Mouse (Mus musculus): ENCODE data around the gene Rbfox3. TPM values are rescaled to one million over a fixed set of nuclear protein-coding genes. Genes with fewer than 3 reads are reported as not detected.

Rbfox3 gene
- polyA plus RNA-seq, 1 experiment: 0.51 TPM

DNA sequence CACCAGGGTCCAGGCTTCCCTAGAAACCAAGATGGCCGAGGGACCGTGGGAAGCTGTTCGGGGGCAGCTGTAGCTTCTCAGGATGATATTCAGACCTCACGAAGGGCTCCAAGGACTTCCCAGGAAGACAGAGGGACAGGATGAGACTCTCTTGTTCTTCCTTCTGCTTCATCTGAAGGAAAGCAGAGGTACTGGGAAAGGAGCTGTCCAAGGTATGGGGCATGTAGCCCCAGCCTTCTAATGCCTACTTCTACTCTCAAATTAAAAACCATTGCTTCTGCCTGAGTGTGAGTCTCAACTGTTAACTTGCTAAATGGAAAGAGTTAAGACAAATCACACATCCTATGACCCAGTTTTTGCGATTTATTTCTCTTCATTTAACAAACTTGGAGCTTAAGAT is 355.8 kb downstream of the Rbfox3 start:
- no peak overlapping the region for H3K27ac ChIP-seq (ENCODE audit: insufficient read depth, low read length)
- no peak for DNase-seq (ENCODE audit: low read depth in 1 of 2, low spot score in 2 of 2)
- H3K4me1 ChIP-seq (ENCODE audit: control insufficient read depth, insufficient read depth, insufficient read length): peaks cover 3% of the 10 kb centered on the region; the same call in 1 of the 2 replicates
- WGBS: 73% methylated on average over 5 of the region's 5 CpGs
- TF ChIP-seq CTCF (IDR thresholded peaks at IDR 0.05; ENCODE audit: extremely low read depth, insufficient read depth, insufficient read length, insufficient replicate concordance): no peak
- H3K27me3 ChIP-seq (ENCODE audit: control insufficient read depth, insufficient read depth, low read length): no peaks in the 10 kb centered on the region
- H3K4me3 ChIP-seq (ENCODE audit: extremely low read depth, insufficient read depth, insufficient read length): no peak overlapping the region
- H3K36me3 ChIP-seq (ENCODE audit: control insufficient read depth, insufficient read depth, low read length): no peaks in the 10 kb centered on the region

- peaks cover 3% of the 10 kb centered on the region; the same call in 1 of the 2 replicates for H3K4me1 ChIP-seq (ENCODE audit: control insufficient read depth, insufficient read depth, insufficient read length)
- DNase-seq (ENCODE audit: low read depth in 1 of 2, low spot score in 2 of 2): no peak
- no peaks in the 10 kb centered on the region for H3K36me3 ChIP-seq (ENCODE audit: control insufficient read depth, insufficient read depth, low read length)
- H3K27ac ChIP-seq (ENCODE audit: insufficient read depth, low read length): no peak overlapping the region
- WGBS: 10% methylated on average over 4 of the region's 4 CpGs
- TF ChIP-seq POLR2A (IDR thresholded peaks at IDR 0.05; ENCODE audit: low read depth, low read length) (no peak), CTCF (IDR thresholded peaks at IDR 0.05; ENCODE audit: extremely low read depth, insufficient read depth, insufficient read length, insufficient replicate concordance) (no peak)
- H3K4me3 ChIP-seq (ENCODE audit: extremely low read depth, insufficient read depth, insufficient read length): no peak overlapping the region
- no peaks in the 10 kb centered on the region for H3K27me3 ChIP-seq (ENCODE audit: control insufficient read depth, insufficient read depth, low read length)
These were observed 356.9 kb downstream of the Rbfox3 start for GRCm38 (mm10) chr11:118554542-118554941.

DNA sequence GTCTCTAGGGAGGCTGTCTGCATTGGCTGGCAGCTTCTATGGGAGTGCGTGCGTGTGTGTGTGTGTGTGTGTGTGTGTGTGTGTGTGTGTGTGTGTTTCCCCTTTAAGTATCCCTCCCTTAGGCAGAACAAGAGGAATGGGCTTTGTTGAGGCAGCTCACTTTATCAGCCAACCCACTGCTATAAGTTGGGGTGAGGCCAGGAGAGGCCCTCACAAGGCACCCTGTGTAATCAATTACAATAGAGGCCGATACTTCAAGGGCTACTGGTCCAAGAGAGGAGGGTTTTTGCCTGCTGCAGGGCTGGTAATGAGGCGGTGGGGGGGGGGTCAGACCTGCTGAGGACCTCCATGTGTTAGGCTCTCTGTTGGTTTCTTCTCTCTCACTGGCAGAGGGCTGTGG is 357.5 kb downstream of the Rbfox3 start:
- Histone ChIP-seq H3K4me3 (ENCODE audit: extremely low read depth, insufficient read depth, insufficient read length) (no peak overlapping the region), H3K4me1 (ENCODE audit: control insufficient read depth, insufficient read depth, insufficient read length) (peaks cover 3% of the 10 kb centered on the region; the same call in 1 of the 2 replicates), H3K27ac (ENCODE audit: insufficient read depth, low read length) (no peak overlapping the region), H3K36me3 (ENCODE audit: control insufficient read depth, insufficient read depth, low read length) (no peaks in the 10 kb centered on the region), H3K27me3 (ENCODE audit: control insufficient read depth, insufficient read depth, low read length) (no peaks in the 10 kb centered on the region)
- DNase-seq (ENCODE audit: low read depth in 1 of 2, low spot score in 2 of 2): no peak
- 66% methylated on average over 4 of the region's 4 CpGs for WGBS
- no peak for TF ChIP-seq CTCF (IDR thresholded peaks at IDR 0.05; ENCODE audit: extremely low read depth, insufficient read depth, insufficient read length, insufficient replicate concordance)
- TF ChIP-seq POLR2A (IDR thresholded peaks at IDR 0.05; ENCODE audit: low read depth, low read length): no peak

DNA sequence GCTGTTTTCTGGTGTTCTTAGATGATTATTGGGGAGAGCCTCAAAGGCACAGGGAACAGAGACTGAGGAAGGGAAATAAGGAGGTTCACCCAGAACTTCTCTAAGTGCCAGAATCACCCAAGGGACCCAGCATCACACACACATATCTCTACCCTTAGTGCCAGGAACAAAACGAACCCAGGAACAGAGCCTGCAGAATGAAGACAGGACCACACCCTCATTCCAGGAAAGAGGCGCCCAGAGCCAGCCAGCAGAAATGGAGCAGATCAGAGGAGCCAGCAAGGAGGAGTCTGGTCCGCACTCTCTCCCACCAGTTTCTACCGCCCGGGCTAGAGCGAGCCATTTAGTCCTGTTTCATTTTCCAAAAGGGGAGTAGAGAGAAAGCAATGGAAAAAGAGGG is 358.4 kb downstream of the Rbfox3 start:
- peaks cover 3% of the 10 kb centered on the region; the same call in 1 of the 2 replicates for H3K4me1 ChIP-seq (ENCODE audit: control insufficient read depth, insufficient read depth, insufficient read length)
- WGBS: 66% methylated on average over 6 of the region's 6 CpGs
- no peak for DNase-seq (ENCODE audit: low read depth in 1 of 2, low spot score in 2 of 2)
- no peak overlapping the region for H3K27ac ChIP-seq (ENCODE audit: insufficient read depth, low read length)
- no peaks in the 10 kb centered on the region for H3K36me3 ChIP-seq (ENCODE audit: control insufficient read depth, insufficient read depth, low read length)
- H3K27me3 ChIP-seq (ENCODE audit: control insufficient read depth, insufficient read depth, low read length): no peaks in the 10 kb centered on the region
- H3K4me3 ChIP-seq (ENCODE audit: extremely low read depth, insufficient read depth, insufficient read length): no peak overlapping the region
- TF ChIP-seq CTCF (IDR thresholded peaks at IDR 0.05; ENCODE audit: extremely low read depth, insufficient read depth, insufficient read length, insufficient replicate concordance): no peak
- TF ChIP-seq POLR2A (IDR thresholded peaks at IDR 0.05; ENCODE audit: low read depth, low read length): no peak

- Histone ChIP-seq H3K4me3 (ENCODE audit: extremely low read depth, insufficient read depth, insufficient read length) (no peak overlapping the region), H3K27me3 (ENCODE audit: control insufficient read depth, insufficient read depth, low read length) (no peaks in the 10 kb centered on the region), H3K36me3 (ENCODE audit: control insufficient read depth, insufficient read depth, low read length) (no peaks in the 10 kb centered on the region), H3K27ac (ENCODE audit: insufficient read depth, low read length) (no peak overlapping the region), H3K4me1 (ENCODE audit: control insufficient read depth, insufficient read depth, insufficient read length) (peaks cover 3% of the 10 kb centered on the region; the same call in 1 of the 2 replicates)
- WGBS: 73% methylated on average over 4 of the region's 4 CpGs
- no peak for DNase-seq (ENCODE audit: low read depth in 1 of 2, low spot score in 2 of 2)
- TF ChIP-seq CTCF (IDR thresholded peaks at IDR 0.05; ENCODE audit: extremely low read depth, insufficient read depth, insufficient read length, insufficient replicate concordance) (no peak), POLR2A (IDR thresholded peaks at IDR 0.05; ENCODE audit: low read depth, low read length) (no peak)
These were observed 358.9 kb downstream of the Rbfox3 start for GRCm38 (mm10) chr11:118552478-118552877.

- no peak overlapping the region for H3K27ac ChIP-seq (ENCODE audit: insufficient read depth, low read length)
- peaks cover 3% of the 10 kb centered on the region; the same call in 1 of the 2 replicates for H3K4me1 ChIP-seq (ENCODE audit: control insufficient read depth, insufficient read depth, insufficient read length)
- H3K36me3 ChIP-seq (ENCODE audit: control insufficient read depth, insufficient read depth, low read length): no peaks in the 10 kb centered on the region
- no peaks in the 10 kb centered on the region for H3K27me3 ChIP-seq (ENCODE audit: control insufficient read depth, insufficient read depth, low read length)
- WGBS: 61% methylated on average over 3 of the region's 3 CpGs
- DNase-seq (ENCODE audit: low read depth in 1 of 2, low spot score in 2 of 2): no peak
- no peak for TF ChIP-seq CTCF (IDR thresholded peaks at IDR 0.05; ENCODE audit: extremely low read depth, insufficient read depth, insufficient read length, insufficient replicate concordance)
- no peak for TF ChIP-seq POLR2A (IDR thresholded peaks at IDR 0.05; ENCODE audit: low read depth, low read length)
- no peak overlapping the region for H3K4me3 ChIP-seq (ENCODE audit: extremely low read depth, insufficient read depth, insufficient read length)
These were observed 359.7 kb downstream of the Rbfox3 start for GRCm38 (mm10) chr11:118551705-118552104.

DNA sequence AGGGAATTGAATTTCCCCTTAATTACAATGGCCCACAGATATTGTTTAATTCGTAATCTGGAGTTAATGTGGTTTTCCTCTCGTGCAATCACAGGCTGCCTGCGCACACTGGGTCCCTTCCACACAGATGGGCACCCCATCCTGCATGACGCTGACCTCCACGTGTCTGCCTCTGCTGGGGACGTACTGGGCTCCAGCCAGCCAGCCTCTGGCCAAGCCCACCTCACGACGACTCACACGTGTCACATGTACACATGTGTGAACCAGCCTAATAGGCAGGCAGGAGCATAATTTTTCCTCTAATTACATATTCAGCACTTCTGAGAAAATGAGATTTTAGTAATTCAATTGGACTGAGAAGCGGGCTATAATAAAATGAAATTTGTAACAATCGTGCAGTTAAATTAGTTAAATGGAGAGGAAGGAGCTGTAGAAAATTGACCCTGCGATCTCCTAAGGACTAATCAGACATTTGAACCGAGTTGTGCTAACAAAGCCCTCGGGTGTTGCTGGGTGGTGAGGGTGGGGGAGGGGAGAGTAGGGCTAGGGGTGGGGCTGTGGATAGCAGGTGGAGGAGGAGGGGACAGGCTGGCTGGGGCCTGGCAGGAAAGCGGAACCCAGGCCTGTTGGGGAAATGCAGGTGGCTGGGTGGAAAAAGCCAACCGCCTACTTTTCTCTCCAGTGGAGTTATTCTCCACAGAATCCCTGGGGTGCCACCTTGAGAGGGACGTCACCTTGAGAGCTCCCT is 360.4 kb downstream of the Rbfox3 start:
- Histone ChIP-seq H3K36me3 (ENCODE audit: control insufficient read depth, insufficient read depth, low read length) (no peaks in the 10 kb centered on the region), H3K27me3 (ENCODE audit: control insufficient read depth, insufficient read depth, low read length) (no peaks in the 10 kb centered on the region), H3K27ac (ENCODE audit: insufficient read depth, low read length) (no peak overlapping the region), H3K4me3 (ENCODE audit: extremely low read depth, insufficient read depth, insufficient read length) (no peak overlapping the region), H3K4me1 (ENCODE audit: control insufficient read depth, insufficient read depth, insufficient read length) (peaks cover 3% of the 10 kb centered on the region; the same call in 1 of the 2 replicates)
- TF ChIP-seq CTCF (IDR thresholded peaks at IDR 0.05; ENCODE audit: extremely low read depth, insufficient read depth, insufficient read length, insufficient replicate concordance): no peak
- TF ChIP-seq POLR2A (IDR thresholded peaks at IDR 0.05; ENCODE audit: low read depth, low read length): no peak
- 45% methylated on average over 17 of the region's 17 CpGs for WGBS
- DNase-seq (ENCODE audit: low read depth in 1 of 2, low spot score in 2 of 2): no peak
